Mouse (Mus musculus): ENCODE data around the gene Pias4. TPM values are rescaled to one million over a fixed set of nuclear protein-coding genes. Genes with fewer than 3 reads are reported as not detected.

Gene Pias4
- polyA plus RNA-seq, 1 experiment from 2014 or later, result 62.7 TPM

DNA sequence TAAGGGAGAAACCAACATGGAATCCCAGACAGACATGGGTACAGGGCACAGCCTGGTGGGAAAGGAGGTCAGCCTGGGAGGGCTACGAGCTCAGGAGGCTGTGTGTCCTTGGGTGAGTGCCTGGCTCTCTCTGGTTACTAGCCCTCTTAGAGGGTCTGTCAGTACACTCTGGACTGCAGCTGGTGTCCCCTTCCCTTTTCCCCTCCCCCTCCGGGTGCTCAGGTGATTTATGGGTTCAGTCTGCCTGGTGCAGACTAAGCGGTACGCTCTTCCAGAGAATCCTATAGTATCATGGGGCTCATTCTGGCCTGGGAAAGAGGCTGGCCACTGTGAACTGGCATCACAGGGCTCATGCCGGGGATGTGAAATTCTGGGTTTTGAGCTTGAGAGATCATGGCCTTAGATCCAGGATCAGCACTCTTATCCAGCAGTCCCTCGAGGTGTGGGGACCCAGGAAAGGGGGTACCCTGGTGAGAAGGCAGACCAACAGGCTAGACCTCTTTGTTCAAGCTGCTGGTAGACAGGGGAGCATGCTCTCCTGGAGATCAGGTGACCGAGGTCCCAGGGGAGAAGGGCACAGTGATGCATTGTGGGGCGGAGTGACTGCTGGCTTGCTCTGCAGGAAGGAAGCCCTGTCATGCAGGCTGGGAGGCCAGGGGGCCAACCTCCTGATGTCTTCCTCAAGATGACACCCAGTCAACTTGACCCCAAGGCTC, 6.0 kb downstream of the Pias4 start:
- Histone ChIP-seq H3K36me3 (ENCODE audit: control insufficient read depth, insufficient read depth) (peaks cover 22% of the 10 kb centered on the region), H3K9me3 (ENCODE audit: control insufficient read depth, low read length) (no peaks in the 10 kb centered on the region), H3K4me1 (replicated peaks; ENCODE audit: control insufficient read depth, insufficient read depth, low read length) (peaks cover 5% of the 10 kb centered on the region), H3K27ac (ENCODE audit: low read length) (no peak overlapping the region), H3K4me3 (replicated peaks; ENCODE audit: low read length) (no peak overlapping the region), H3K9ac (replicated peaks; ENCODE audit: low read depth, low read length) (no peak overlapping the region), H3K27me3 (replicated peaks; ENCODE audit: control insufficient read depth, insufficient read depth, low read length) (no peaks in the 10 kb centered on the region), H3K4me2 (ENCODE audit: low read length) (no peak overlapping the region)
- 94% methylated on average over 8 of the region's 8 CpGs for WGBS
- no peak for ATAC-seq

DNA sequence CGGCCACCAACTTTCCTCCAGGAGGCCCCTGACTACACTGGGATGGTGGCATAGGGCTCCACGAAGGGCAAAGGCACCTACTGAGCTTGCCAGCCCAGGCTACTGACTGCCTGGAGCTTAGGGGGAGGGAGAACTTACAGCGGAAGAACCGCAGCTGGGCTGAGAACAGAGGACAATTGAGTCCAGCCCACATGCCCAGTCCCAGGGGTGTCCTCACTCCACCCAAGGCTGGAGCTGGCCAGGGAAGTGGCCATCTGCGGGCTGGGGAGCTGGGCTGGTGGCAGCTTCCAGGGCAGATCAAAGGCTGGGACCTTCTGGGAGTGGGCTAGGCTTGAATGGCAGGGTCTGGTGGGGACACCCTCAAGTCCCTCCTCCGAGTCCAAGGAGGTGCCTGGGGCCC, 13.0 kb downstream of the Pias4 start:
- Histone ChIP-seq H3K27ac (ENCODE audit: low read length) (no peak overlapping the region), H3K36me3 (ENCODE audit: control insufficient read depth, insufficient read depth) (peaks cover 38% of the 10 kb centered on the region), H3K9ac (replicated peaks; ENCODE audit: low read depth, low read length) (no peak overlapping the region), H3K9me3 (ENCODE audit: control insufficient read depth, low read length) (no peaks in the 10 kb centered on the region), H3K4me2 (ENCODE audit: low read length) (no peak overlapping the region), H3K4me1 (replicated peaks; ENCODE audit: control insufficient read depth, insufficient read depth, low read length) (no peaks in the 10 kb centered on the region), H3K4me3 (replicated peaks; ENCODE audit: low read length) (no peak overlapping the region), H3K27me3 (replicated peaks; ENCODE audit: control insufficient read depth, insufficient read depth, low read length) (no peaks in the 10 kb centered on the region)
- no peak for ATAC-seq
- WGBS, result 87% methylated on average over 6 of the region's 6 CpGs

DNA sequence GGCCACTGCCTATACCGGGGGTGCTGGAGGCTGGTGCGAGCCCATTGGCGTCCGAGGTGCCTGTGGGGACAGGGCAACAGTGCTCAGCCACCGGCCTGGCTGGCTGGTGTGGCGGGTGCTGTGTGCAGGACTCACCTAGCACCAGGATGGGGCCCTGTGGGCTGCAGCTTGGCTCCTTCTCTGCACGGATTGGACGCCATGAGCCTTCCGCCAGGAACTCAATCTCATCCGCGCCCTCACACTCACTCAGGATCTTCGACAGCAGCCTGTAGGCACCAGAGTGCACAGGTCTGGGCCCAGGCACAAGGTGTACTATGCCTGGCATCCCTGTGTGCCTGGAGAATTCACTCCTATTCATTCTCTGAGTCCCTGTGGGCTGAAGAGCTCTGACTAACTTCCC, 13.4 kb downstream of the Pias4 start:
- H3K36me3 ChIP-seq (ENCODE audit: control insufficient read depth, insufficient read depth), result peaks cover 38% of the 10 kb centered on the region
- H3K27me3 ChIP-seq (replicated peaks; ENCODE audit: control insufficient read depth, insufficient read depth, low read length), result no peaks in the 10 kb centered on the region
- no peak overlapping the region for H3K27ac ChIP-seq (ENCODE audit: low read length)
- H3K9me3 ChIP-seq (ENCODE audit: control insufficient read depth, low read length), result no peaks in the 10 kb centered on the region
- H3K4me3 ChIP-seq (replicated peaks; ENCODE audit: low read length), result no peak overlapping the region
- no peak overlapping the region for H3K9ac ChIP-seq (replicated peaks; ENCODE audit: low read depth, low read length)
- WGBS, result 92% methylated on average over 12 of the region's 12 CpGs
- H3K4me1 ChIP-seq (replicated peaks; ENCODE audit: control insufficient read depth, insufficient read depth, low read length), result no peaks in the 10 kb centered on the region
- no peak for ATAC-seq
- no peak overlapping the region for H3K4me2 ChIP-seq (ENCODE audit: low read length)

DNA sequence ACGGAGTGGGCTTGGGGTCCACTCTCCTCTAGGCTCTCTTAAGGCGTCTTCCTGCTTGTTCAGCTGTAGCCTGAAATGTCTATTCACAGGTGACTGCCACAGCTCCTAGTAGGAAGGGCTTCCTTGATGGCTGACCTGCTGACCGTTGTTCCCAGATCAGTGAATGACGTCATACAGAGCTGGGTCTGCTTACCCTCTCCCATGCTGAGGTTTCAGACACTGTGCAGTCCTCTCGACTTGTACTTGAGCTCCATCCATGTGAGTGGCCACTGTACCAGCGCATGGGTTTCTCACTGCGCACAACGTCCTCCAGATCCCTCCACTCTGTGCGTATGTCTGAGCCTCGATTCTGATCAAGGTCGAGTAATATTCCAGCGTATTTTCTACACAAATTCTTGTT, 15.1 kb downstream of the Pias4 start:
- H3K4me1 ChIP-seq (replicated peaks; ENCODE audit: control insufficient read depth, insufficient read depth, low read length), result no peaks in the 10 kb centered on the region
- H3K4me2 ChIP-seq (ENCODE audit: low read length), result no peak overlapping the region
- 83% methylated on average over 12 of the region's 12 CpGs for WGBS
- H3K36me3 ChIP-seq (ENCODE audit: control insufficient read depth, insufficient read depth), result peaks cover 34% of the 10 kb centered on the region
- H3K27ac ChIP-seq (ENCODE audit: low read length), result no peak overlapping the region
- H3K9ac ChIP-seq (replicated peaks; ENCODE audit: low read depth, low read length), result no peak overlapping the region
- no peak overlapping the region for H3K4me3 ChIP-seq (replicated peaks; ENCODE audit: low read length)
- no peak for ATAC-seq
- no peaks in the 10 kb centered on the region for H3K27me3 ChIP-seq (replicated peaks; ENCODE audit: control insufficient read depth, insufficient read depth, low read length)
- no peaks in the 10 kb centered on the region for H3K9me3 ChIP-seq (ENCODE audit: control insufficient read depth, low read length)

DNA sequence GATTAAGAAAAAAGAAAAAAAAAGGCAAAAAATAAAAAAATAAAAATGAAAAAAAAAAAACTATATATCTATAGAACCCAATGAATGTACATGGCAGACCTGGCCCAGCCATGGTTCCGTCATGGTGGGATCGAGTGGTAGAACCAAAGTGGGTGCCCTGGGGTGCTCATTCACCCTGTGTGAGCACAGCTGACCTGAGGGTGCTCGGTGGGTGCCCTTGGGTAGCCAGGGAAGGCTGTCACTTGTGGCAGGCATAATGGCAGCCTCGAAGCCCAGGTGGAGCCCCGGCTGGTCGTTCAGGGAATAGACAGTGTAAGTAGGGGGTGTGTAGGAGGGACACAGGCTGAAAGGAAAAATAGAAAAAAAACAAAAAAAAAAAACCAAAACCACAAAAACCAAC, 16.5 kb downstream of the Pias4 start:
- 77% methylated on average over 6 of the region's 6 CpGs for WGBS
- Histone ChIP-seq H3K4me1 (replicated peaks; ENCODE audit: control insufficient read depth, insufficient read depth, low read length) (no peaks in the 10 kb centered on the region), H3K4me3 (replicated peaks; ENCODE audit: low read length) (no peak overlapping the region), H3K9ac (replicated peaks; ENCODE audit: low read depth, low read length) (no peak overlapping the region), H3K36me3 (ENCODE audit: control insufficient read depth, insufficient read depth) (peaks cover 30% of the 10 kb centered on the region), H3K9me3 (ENCODE audit: control insufficient read depth, low read length) (no peaks in the 10 kb centered on the region), H3K4me2 (ENCODE audit: low read length) (no peak overlapping the region), H3K27ac (ENCODE audit: low read length) (no peak overlapping the region), H3K27me3 (replicated peaks; ENCODE audit: control insufficient read depth, insufficient read depth, low read length) (no peaks in the 10 kb centered on the region)
- ATAC-seq, result no peak

DNA sequence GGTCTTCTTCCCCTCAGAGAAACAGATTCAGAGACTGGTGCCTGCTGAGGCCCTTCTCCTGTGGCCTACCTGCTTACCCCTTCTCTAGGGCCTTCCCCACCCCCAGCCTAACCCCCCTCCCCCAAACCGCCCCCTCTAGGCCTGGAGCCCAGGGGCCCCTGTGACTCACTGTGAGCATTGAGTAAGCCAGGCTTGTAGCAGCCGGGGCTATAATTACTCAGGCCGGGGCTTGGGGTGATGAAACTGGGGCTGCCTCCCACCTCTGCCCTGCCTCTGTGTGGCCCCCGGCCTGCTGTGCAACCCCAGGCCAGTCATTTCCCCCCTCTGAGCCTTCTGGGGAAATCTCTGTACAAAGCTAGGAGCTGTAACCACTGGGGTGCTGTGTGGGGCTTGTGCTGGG, 21.4 kb downstream of the Pias4 start:
- Histone ChIP-seq H3K36me3 (ENCODE audit: control insufficient read depth, insufficient read depth) (peaks cover 25% of the 10 kb centered on the region), H3K4me2 (ENCODE audit: low read length) (no peak overlapping the region)
- ATAC-seq, result no peak

DNA sequence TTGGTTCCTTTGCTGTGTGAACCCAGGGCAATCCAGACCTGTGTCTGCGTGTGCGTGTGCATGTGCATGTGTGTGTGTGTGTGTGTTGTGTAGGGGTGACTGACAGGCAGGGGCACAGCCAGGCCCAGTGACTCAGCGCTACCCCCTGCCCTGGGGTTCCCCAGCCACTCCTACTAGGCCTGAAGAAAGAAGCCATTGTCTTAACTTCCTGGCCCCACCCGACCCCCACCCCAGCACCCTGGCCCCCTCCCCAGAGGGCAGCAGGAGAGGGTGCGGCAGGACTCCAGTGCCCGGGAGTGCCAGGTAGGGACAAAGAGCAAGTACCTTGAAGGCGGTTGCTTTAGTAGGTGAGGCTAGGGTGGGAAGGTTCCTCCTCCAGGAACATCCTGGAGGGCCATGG, 21.9 kb downstream of the Pias4 start:
- no peak for ATAC-seq
- peaks cover 14% of the 10 kb centered on the region for H3K4me1 ChIP-seq (replicated peaks; ENCODE audit: control insufficient read depth, insufficient read depth, low read length)
- 92% methylated on average over 7 of the region's 7 CpGs for WGBS

More for the DNA sequence above, 21.4 kb downstream of the Pias4 start:
- Histone ChIP-seq H3K9ac (replicated peaks; ENCODE audit: low read depth, low read length) (no peak overlapping the region), H3K27ac (ENCODE audit: low read length) (no peak overlapping the region), H3K9me3 (ENCODE audit: control insufficient read depth, low read length) (no peaks in the 10 kb centered on the region), H3K4me1 (replicated peaks; ENCODE audit: control insufficient read depth, insufficient read depth, low read length) (peaks cover 12% of the 10 kb centered on the region), H3K27me3 (replicated peaks; ENCODE audit: control insufficient read depth, insufficient read depth, low read length) (no peaks in the 10 kb centered on the region), H3K4me3 (replicated peaks; ENCODE audit: low read length) (no peak overlapping the region)
- 89% methylated on average over 4 of the region's 4 CpGs for WGBS

DNA sequence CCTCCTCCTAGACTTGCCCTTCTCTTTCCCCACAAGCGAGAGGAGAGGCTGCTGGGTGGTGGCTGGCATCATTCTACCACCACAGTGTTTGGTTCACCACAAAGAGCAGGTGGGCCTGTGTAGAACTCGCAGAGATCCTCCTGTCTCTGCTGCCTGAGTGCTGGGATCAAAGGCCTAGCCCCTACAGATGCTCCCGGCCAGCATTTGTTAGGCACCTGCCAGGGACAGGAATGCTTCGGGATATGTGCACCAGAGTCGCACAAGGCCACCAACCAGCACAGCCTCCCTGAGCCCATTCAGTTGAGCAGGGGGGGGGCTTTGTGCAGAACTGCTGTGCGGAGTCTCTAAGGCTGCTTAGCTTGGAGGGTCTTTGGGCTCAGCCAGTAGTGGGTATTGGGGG, 22.4 kb downstream of the Pias4 start:
- Histone ChIP-seq H3K9me3 (ENCODE audit: control insufficient read depth, low read length) (no peaks in the 10 kb centered on the region), H3K4me2 (ENCODE audit: low read length) (no peak overlapping the region), H3K27ac (ENCODE audit: low read length) (no peak overlapping the region), H3K27me3 (replicated peaks; ENCODE audit: control insufficient read depth, insufficient read depth, low read length) (no peaks in the 10 kb centered on the region), H3K9ac (replicated peaks; ENCODE audit: low read depth, low read length) (no peak overlapping the region), H3K36me3 (ENCODE audit: control insufficient read depth, insufficient read depth) (peaks cover 25% of the 10 kb centered on the region), H3K4me3 (replicated peaks; ENCODE audit: low read length) (no peak overlapping the region), H3K4me1 (replicated peaks; ENCODE audit: control insufficient read depth, insufficient read depth, low read length) (peaks cover 19% of the 10 kb centered on the region)
- ATAC-seq, result no peak
- WGBS, result 93% methylated on average over 6 of the region's 6 CpGs

More for the DNA sequence above, 21.9 kb downstream of the Pias4 start:
- H3K4me3 ChIP-seq (replicated peaks; ENCODE audit: low read length), result no peak overlapping the region
- no peak overlapping the region for H3K9ac ChIP-seq (replicated peaks; ENCODE audit: low read depth, low read length)
- no peaks in the 10 kb centered on the region for H3K9me3 ChIP-seq (ENCODE audit: control insufficient read depth, low read length)
- no peak overlapping the region for H3K27ac ChIP-seq (ENCODE audit: low read length)
- no peaks in the 10 kb centered on the region for H3K27me3 ChIP-seq (replicated peaks; ENCODE audit: control insufficient read depth, insufficient read depth, low read length)
- H3K36me3 ChIP-seq (ENCODE audit: control insufficient read depth, insufficient read depth), result peaks cover 25% of the 10 kb centered on the region
- H3K4me2 ChIP-seq (ENCODE audit: low read length), result no peak overlapping the region

DNA sequence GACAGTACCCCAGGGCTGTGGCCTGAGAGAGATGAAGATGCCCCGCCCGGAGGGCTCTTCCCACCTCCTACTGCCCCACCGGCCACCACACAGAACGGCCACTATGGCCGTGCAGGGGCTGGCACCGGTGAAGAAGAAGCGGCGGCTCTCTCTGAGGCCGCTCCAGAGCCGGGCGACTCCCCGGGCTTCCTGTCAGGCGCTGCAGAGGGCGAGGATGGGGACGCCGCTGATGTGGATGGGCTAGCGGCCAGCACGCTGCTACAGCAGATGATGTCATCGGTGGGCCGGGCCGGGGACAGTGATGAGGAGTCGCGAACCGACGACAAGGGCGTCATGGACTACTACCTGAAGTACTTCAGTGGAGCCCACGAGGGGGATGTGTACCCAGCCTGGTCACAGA, 23.1 kb downstream of the Pias4 start:
- no peaks in the 10 kb centered on the region for H3K9me3 ChIP-seq (ENCODE audit: control insufficient read depth, low read length)
- no peak for ATAC-seq

More for the DNA sequence above, 23.1 kb downstream of the Pias4 start:
- H3K27me3 ChIP-seq (replicated peaks; ENCODE audit: control insufficient read depth, insufficient read depth, low read length), result no peaks in the 10 kb centered on the region
- H3K9ac ChIP-seq (replicated peaks; ENCODE audit: low read depth, low read length), result no peak overlapping the region
- peaks cover 25% of the 10 kb centered on the region for H3K4me1 ChIP-seq (replicated peaks; ENCODE audit: control insufficient read depth, insufficient read depth, low read length)
- H3K4me2 ChIP-seq (ENCODE audit: low read length), result no peak overlapping the region
- 94% methylated on average over 27 of the region's 27 CpGs for WGBS
- no peak overlapping the region for H3K27ac ChIP-seq (ENCODE audit: low read length)
- H3K36me3 ChIP-seq (ENCODE audit: control insufficient read depth, insufficient read depth), result peaks cover 25% of the 10 kb centered on the region
- H3K4me3 ChIP-seq (replicated peaks; ENCODE audit: low read length), result no peak overlapping the region
